Mouse (Mus musculus): ENCODE data around the gene Dbx1. TPM values are rescaled to one million over a fixed set of nuclear protein-coding genes. Genes with fewer than 3 reads are reported as not detected.

The Dbx1 gene
- total and polyA plus RNA-seq, 2 experiments from 2014 or later, result 0.77 to 0.84 TPM

DNA sequence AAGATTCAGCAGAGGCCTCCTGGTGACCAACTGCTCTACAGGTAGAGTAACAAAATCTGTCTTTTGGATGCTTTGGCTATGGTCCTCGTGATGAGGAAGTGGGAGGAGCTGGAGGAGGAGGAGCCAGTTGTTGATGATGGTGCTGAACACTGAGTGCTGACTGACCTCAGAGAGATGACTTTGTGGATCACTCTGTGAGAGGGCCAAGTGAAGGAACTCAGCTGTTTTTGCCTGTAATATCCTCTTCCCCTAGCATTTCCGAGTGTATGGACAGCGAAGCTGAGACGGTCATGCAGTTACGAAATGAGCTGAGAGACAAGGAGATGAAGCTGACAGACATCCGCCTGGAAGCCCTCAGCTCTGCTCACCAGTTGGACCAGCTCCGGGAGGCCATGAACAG is 54.1 kb downstream of the Dbx1 start:
- Histone ChIP-seq H3K4me3 (ENCODE audit: low read depth, low read length) (no peak overlapping the region), H3K27ac (ENCODE audit: low read depth, low read length) (no peak overlapping the region), H3K9ac (replicated peaks; ENCODE audit: low read length, poor library complexity, severe bottlenecking) (no peak overlapping the region; the same call in 1 of the 2 replicates), H3K4me1 (ENCODE audit: insufficient read depth, low read length) (no peaks in the 10 kb centered on the region), H3K36me3 (ENCODE audit: insufficient read depth, low read length) (peaks cover 42% of the 10 kb centered on the region), H3K27me3 (ENCODE audit: insufficient read depth, low read length) (no peaks in the 10 kb centered on the region), H3K4me2 (ENCODE audit: low read depth, low read length, poor library complexity, severe bottlenecking) (no peak overlapping the region), H3K9me3 (ENCODE audit: low read length) (no peaks in the 10 kb centered on the region)
- ATAC-seq (ENCODE audit: low FRiP score) (no peak), DNase-seq (ENCODE audit: low spot score) (no peak)
- WGBS, result 85% methylated on average over 7 of the region's 7 CpGs
- no peak for TF ChIP-seq CTCF (IDR thresholded peaks at IDR 0.05)

DNA sequence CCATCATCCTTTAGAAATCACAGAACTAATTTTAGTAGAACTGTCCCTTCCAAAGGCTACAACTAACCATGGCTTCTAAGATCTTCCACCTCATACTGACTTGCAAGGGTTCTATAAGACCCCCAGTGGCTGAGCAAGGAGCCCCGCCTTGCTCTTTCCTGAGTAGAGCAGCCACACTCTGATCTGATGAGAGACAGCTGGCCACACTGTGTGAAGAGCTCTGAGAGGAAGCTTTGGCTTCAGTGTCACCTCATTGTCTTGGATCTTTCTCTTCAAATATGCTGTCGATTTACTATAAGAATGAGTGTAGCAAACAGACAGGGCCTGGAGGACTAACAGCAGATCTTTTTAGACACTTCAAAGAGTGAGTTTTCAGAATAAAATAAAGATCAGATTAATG is 54.7 kb downstream of the Dbx1 start:
- H3K4me1 ChIP-seq (ENCODE audit: insufficient read depth, low read length), result no peaks in the 10 kb centered on the region
- H3K36me3 ChIP-seq (ENCODE audit: insufficient read depth, low read length), result peaks cover 41% of the 10 kb centered on the region; the same call in 1 of the 2 replicates
- H3K27me3 ChIP-seq (ENCODE audit: insufficient read depth, low read length), result no peaks in the 10 kb centered on the region
- no peak for TF ChIP-seq CTCF (IDR thresholded peaks at IDR 0.05)
- DNase-seq (ENCODE audit: low spot score) (no peak), ATAC-seq (ENCODE audit: low FRiP score) (no peak)
- no peak overlapping the region for H3K4me3 ChIP-seq (ENCODE audit: low read depth, low read length)
- no peak overlapping the region for H3K4me2 ChIP-seq (ENCODE audit: low read depth, low read length, poor library complexity, severe bottlenecking)
- WGBS, result 92% methylated on average over 2 of the region's 2 CpGs
- no peak overlapping the region for H3K9ac ChIP-seq (replicated peaks; ENCODE audit: low read length, poor library complexity, severe bottlenecking)
- no peaks in the 10 kb centered on the region for H3K9me3 ChIP-seq (ENCODE audit: low read length)
- no peak overlapping the region for H3K27ac ChIP-seq (ENCODE audit: low read depth, low read length)

Other genes starting within 250 kb of the Dbx1 start
- gene Htatip2, start 122.3 kb upstream of the Dbx1 start, total RNA-seq (2014; rRNA removed), result 0.38 and 2.4 TPM in 2 replicates
- gene Htatip2, start 122.3 kb upstream of the Dbx1 start, polyA plus RNA-seq (2015; fragmentation: Nextera tagmentation; extraction: Ambion mirVana), result 5.5 and 6.1 TPM in 2 replicates
- gene Prmt3, start 141.5 kb upstream of the Dbx1 start, total RNA-seq (2014; rRNA removed), result 35.5 and 50.6 TPM in 2 replicates
- 35.9 and 38.1 TPM in 2 replicates for gene Prmt3, start 141.5 kb upstream of the Dbx1 start, polyA plus RNA-seq (2015; fragmentation: Nextera tagmentation; extraction: Ambion mirVana)